In genomic region chr9:51075780-51076179, GRCm38 (mm10) we compare ENCODE assay signal across 8 mouse cellular contexts. TPM values are rescaled to one million over a fixed set of nuclear protein-coding genes. Genes with fewer than 3 reads are reported as not detected.
DNase-seq lines count a peak whose midpoint lies in the region; ATAC-seq lines count a peak whose summit lies in the region.

No protein-coding gene starts in this region.

- H3K4me1 ChIP-seq in heart, embryonic 16.5 days (ENCODE audit: control insufficient read depth, insufficient read depth, low read length), result peaks cover 9% of the 10 kb centered on the region

- WGBS in heart, embryonic 16.5 days, result 27% methylated on average over 3 of the region's 3 CpGs

- no peaks in the 10 kb centered on the region for H3K36me3 ChIP-seq in heart, embryonic 16.5 days (ENCODE audit: control insufficient read depth, insufficient read depth)

- H3K9me3 ChIP-seq in heart, embryonic 16.5 days (replicated peaks; ENCODE audit: control insufficient read depth, low read length), result no peaks in the 10 kb centered on the region

- H3K4me2 ChIP-seq in heart, embryonic 16.5 days (ENCODE audit: low read depth, low read length), result peak overlapping the region; percentile 95

- DNase-seq in thymus, postnatal 14 days, result peak; percentile 17
- no peak for DNase-seq in thymus, postnatal 10 days (ENCODE audit: low spot score in 2 of 2)
- peak; percentile 12 for DNase-seq in embryo, embryonic 11 days
- peak; percentile 64 for DNase-seq in kidney, postnatal 14 days
- peak; percentile 50 for DNase-seq in lung, postnatal 36 days
- peak; percentile 31 for DNase-seq in telencephalon, adult 2 months (ENCODE audit: low read depth, low spot score)
- no peak for DNase-seq in urinary bladder, postnatal 36 days (ENCODE audit: low spot score in 2 of 2)

- peak; percentile 63; the same call in 1 of the 2 replicates for ATAC-seq in heart, embryonic 16.5 days (replicated peaks; ENCODE audit: extremely low read depth, insufficient read depth, low FRiP score)

- H3K27me3 ChIP-seq in heart, embryonic 16.5 days (ENCODE audit: control insufficient read depth, insufficient read depth, low read length), result no peaks in the 10 kb centered on the region

- H3K27ac ChIP-seq in heart, embryonic 16.5 days (ENCODE audit: low read length), result peak overlapping the region; percentile 73

- H3K9ac ChIP-seq in heart, embryonic 16.5 days (ENCODE audit: low read length), result peak overlapping the region; percentile 73; the same call in 1 of the 2 replicates

- H3K4me3 ChIP-seq in heart, embryonic 16.5 days (ENCODE audit: low read length), result peak overlapping the region; percentile 68

RNA-seq across cellular contexts. Expression of gene Layn, which starts 1.1 kb away (rescaled TPM):
- polyA plus RNA-seq in heart, embryonic 16.5 days (2015; fragmentation: Nextera tagmentation; extraction: Ambion mirVana), result 6.8 and 9.2 TPM in 2 replicates

RNA-seq across cellular contexts. Expression of gene Btg4, which starts 15.1 kb away (rescaled TPM):
- not detected in 2 replicates for polyA plus RNA-seq in heart, embryonic 16.5 days (2015; fragmentation: Nextera tagmentation; extraction: Ambion mirVana)

RNA-seq across cellular contexts. Expression of gene 4833427G06Rik, which starts 26.1 kb away (rescaled TPM):
- polyA plus RNA-seq in heart, embryonic 16.5 days (2015; fragmentation: Nextera tagmentation; extraction: Ambion mirVana), result 0.29 and 0.56 TPM in 2 replicates

Comparison
In these comparisons a context has a peak if more than half of its experiments do, and no peak if none do; other contexts are left out.
1. DNase-seq: peak in thymus, postnatal 14 days (single experiment), embryo, embryonic 11 days (single experiment), kidney, postnatal 14 days (single experiment), lung, postnatal 36 days (single experiment) and telencephalon, adult 2 months (single experiment); none in thymus, postnatal 10 days (0 of 2) and urinary bladder, postnatal 36 days (0 of 2).